Mouse (Mus musculus): ENCODE results near the gene Glis2. TPM values are rescaled to one million over a fixed set of nuclear protein-coding genes. Genes with fewer than 3 reads are reported as not detected.

The Glis2 gene
- total and polyA plus RNA-seq, 3 experiments, result 0.62 to 5.0 TPM; not detected in 1

DNA sequence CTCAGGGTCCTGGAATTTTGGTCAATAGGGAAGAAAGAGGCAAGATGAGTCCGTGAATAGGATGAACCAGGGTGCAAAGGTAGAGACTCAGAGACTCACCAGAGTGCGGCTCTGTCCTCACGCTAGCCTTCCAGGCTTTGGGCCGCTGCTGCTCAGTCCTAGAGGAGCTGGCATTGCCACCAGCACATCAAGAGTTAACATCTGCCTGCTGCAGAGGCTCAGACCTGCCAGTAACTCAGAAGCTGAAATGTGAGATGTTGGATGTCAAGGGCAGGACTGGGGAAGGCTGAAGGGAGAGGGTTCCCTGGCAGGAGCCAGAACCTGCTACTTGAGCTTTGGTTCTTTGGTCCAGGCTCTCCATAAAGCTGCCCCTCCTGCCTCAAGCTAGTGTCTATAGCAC is 23.8 kb upstream of the Glis2 start:
- H3K27ac ChIP-seq (ENCODE audit: control insufficient read depth, low read depth, low read length), result no peak overlapping the region
- no peak overlapping the region for H3K4me3 ChIP-seq (ENCODE audit: control insufficient read depth in 1 of 2, insufficient read depth in 1 of 2, low read depth in 2 of 2, low read length in 2 of 2)
- no peaks in the 10 kb centered on the region for H3K79me2 ChIP-seq (ENCODE audit: control insufficient read depth, insufficient read depth, low read length, poor library complexity)
- DNase-seq (ENCODE audit: low read depth, low spot score), result no peak
- no peaks in the 10 kb centered on the region for H3K9me3 ChIP-seq (replicated peaks; ENCODE audit: insufficient read depth, low read length)
- H3K27me3 ChIP-seq (ENCODE audit: control insufficient read depth in 1 of 2, insufficient read depth in 2 of 2, low read length in 2 of 2), result no peaks in the 10 kb centered on the region; a peak in 1 of 4 replicates
- H3K9ac ChIP-seq (ENCODE audit: control insufficient read depth, low read depth, low read length, poor library complexity, severe bottlenecking), result no peak overlapping the region
- TF ChIP-seq MAX (IDR thresholded peaks at IDR 0.05; ENCODE audit: low read length) (no peak), E2F4 (IDR thresholded peaks at IDR 0.05; ENCODE audit: borderline replicate concordance, low read depth, low read length) (no peak), BHLHE40 (IDR thresholded peaks at IDR 0.05; ENCODE audit: borderline replicate concordance, low read depth, low read length) (no peak), ZNF384 (IDR thresholded peaks at IDR 0.05; ENCODE audit: low read depth, low read length) (no peak)
- 0 out of 4 replicates have a peak, but pooled peaks cover 0 to 5% of the 10 kb centered on the region in 2 experiments for H3K36me3 ChIP-seq (ENCODE audit: control insufficient read depth in 1 of 2, insufficient read depth in 2 of 2, low read length in 2 of 2)
- H3K4me1 ChIP-seq (ENCODE audit: control insufficient read depth in 1 of 2, insufficient read depth in 2 of 2, low read length in 2 of 2), result peaks cover 4 to 6% of the 10 kb centered on the region in 2 experiments; a peak in 3 of 4 replicates

DNA sequence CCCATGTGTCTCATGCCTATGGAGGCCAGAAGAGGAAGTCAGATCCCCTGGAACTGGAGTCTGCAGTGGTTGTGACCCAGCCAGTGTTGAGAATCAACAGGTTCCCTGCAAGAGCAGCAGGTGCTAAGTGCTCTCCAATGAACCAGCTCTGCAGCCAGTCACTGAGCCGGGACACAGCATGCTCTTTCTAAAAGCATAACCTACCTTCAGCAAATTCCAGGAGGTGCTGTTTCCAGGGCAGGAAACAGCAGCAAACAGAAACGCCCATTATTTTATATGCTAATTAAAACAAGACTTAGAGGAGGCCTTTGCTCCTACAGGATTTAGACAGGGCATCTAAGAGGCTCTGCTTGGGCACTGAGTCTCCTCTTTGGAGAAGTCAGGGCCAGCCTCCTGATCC is 18.5 kb upstream of the Glis2 start:
- no peak overlapping the region for H3K4me3 ChIP-seq (ENCODE audit: control insufficient read depth in 1 of 2, insufficient read depth in 1 of 2, low read depth in 2 of 2, low read length in 2 of 2)
- peaks cover 0 to 5% of the 10 kb centered on the region in 2 experiments; a peak in 2 of 4 replicates for H3K4me1 ChIP-seq (ENCODE audit: control insufficient read depth in 1 of 2, insufficient read depth in 2 of 2, low read length in 2 of 2)
- no peak for DNase-seq (ENCODE audit: low read depth, low spot score)
- H3K79me2 ChIP-seq (ENCODE audit: control insufficient read depth, insufficient read depth, low read length, poor library complexity), result no peaks in the 10 kb centered on the region
- H3K9me3 ChIP-seq (replicated peaks; ENCODE audit: insufficient read depth, low read length), result no peaks in the 10 kb centered on the region
- H3K27ac ChIP-seq (ENCODE audit: control insufficient read depth, low read depth, low read length), result no peak overlapping the region
- H3K27me3 ChIP-seq (ENCODE audit: control insufficient read depth in 1 of 2, insufficient read depth in 2 of 2, low read length in 2 of 2), result no peaks in the 10 kb centered on the region; a peak in 1 of 4 replicates
- H3K9ac ChIP-seq (ENCODE audit: control insufficient read depth, low read depth, low read length, poor library complexity, severe bottlenecking), result no peak overlapping the region
- no peak for TF ChIP-seq JUND (IDR thresholded peaks at IDR 0.05; ENCODE audit: low read depth, low read length)
- no peak for TF ChIP-seq USF1 (IDR thresholded peaks at IDR 0.05; ENCODE audit: low read depth, low read length)
- TF ChIP-seq E2F4 (IDR thresholded peaks at IDR 0.05; ENCODE audit: borderline replicate concordance, low read depth, low read length), result no peak
- TF ChIP-seq ZC3H11A (IDR thresholded peaks at IDR 0.05; ENCODE audit: low read depth, low read length), result no peak
- no peak for TF ChIP-seq MXI1 (IDR thresholded peaks at IDR 0.05; ENCODE audit: low read depth, low read length)
- TF ChIP-seq BHLHE40 (IDR thresholded peaks at IDR 0.05; ENCODE audit: borderline replicate concordance, low read depth, low read length), result no peak
- no peak for TF ChIP-seq NELFE (IDR thresholded peaks at IDR 0.05; ENCODE audit: low read depth, low read length)
- TF ChIP-seq MAZ (IDR thresholded peaks at IDR 0.05; ENCODE audit: low read depth, low read length), result no peak
- no peak for TF ChIP-seq ZMIZ1 (IDR thresholded peaks at IDR 0.05; ENCODE audit: low read depth, low read length)
- no peak for TF ChIP-seq MAFK (IDR thresholded peaks at IDR 0.05; ENCODE audit: borderline replicate concordance, low read depth, low read length)
- no peak for TF ChIP-seq CHD2 (IDR thresholded peaks at IDR 0.05; ENCODE audit: low read length)
- TF ChIP-seq ZKSCAN1 (IDR thresholded peaks at IDR 0.05; ENCODE audit: low read depth, low read length), result no peak
- TF ChIP-seq GATA1 (IDR thresholded peaks at IDR 0.05; ENCODE audit: low read depth, low read length), result no peak
- TF ChIP-seq SIN3A (IDR thresholded peaks at IDR 0.05; ENCODE audit: low read length), result no peak
- no peak for TF ChIP-seq ETS1 (IDR thresholded peaks at IDR 0.05; ENCODE audit: low read depth, low read length)
- TF ChIP-seq ZNF384 (IDR thresholded peaks at IDR 0.05; ENCODE audit: low read depth, low read length), result no peak
- no peak for TF ChIP-seq CHD1 (IDR thresholded peaks at IDR 0.05; ENCODE audit: low read depth, low read length)
- no peak for TF ChIP-seq GABPA (IDR thresholded peaks at IDR 0.05; ENCODE audit: low read depth, low read length)
- no peak for TF ChIP-seq ELF1 (IDR thresholded peaks at IDR 0.05; ENCODE audit: low read depth, low read length)
- no peak for TF ChIP-seq EP300 (IDR thresholded peaks at IDR 0.05; ENCODE audit: low read depth in 1 of 2, low read length in 2 of 2)
- peaks cover 0 to 2% of the 10 kb centered on the region in 2 experiments; a peak in 1 of 4 replicates for H3K36me3 ChIP-seq (ENCODE audit: control insufficient read depth in 1 of 2, insufficient read depth in 2 of 2, low read length in 2 of 2)

Data from MEL (cell line).